Mouse (Mus musculus) neutrophil, adult 5-6 weeks (primary cell): ENCODE data around the gene Abhd14a. TPM values are rescaled to one million over a fixed set of nuclear protein-coding genes. Genes with fewer than 3 reads are reported as not detected.

ENCODE experiments used
- ATAC-seq: fragments of 151-379, 151-347 bp; 2 replicates; pipeline ENCODE4 v1.8.0; 2017; ENCODE audit warnings: mild to moderate bottlenecking, moderate TSS enrichment; ENCODE audit not compliant: insufficient number of reproducible peaks, poor library complexity, low FRiP score, severe bottlenecking; ENCODE audit errors: extremely low read depth
- total RNA-seq: library from RNA; stranded (forward); fragments of 200-1000 nt; gene quantifications from 2 replicates; pipeline ENCODE4 v1.2.3, GENCODE M21; 2017

The Abhd14a gene
- total RNA-seq, 1 experiment from 2014 or later, result 3.3 TPM

- no peak for ATAC-seq
Observed at GRCm38 (mm10) chr9:106454888-106455681, 7.6 kb upstream of the Abhd14a start.

GRCm38 (mm10) chr9:106454071-106454761, 6.7 kb upstream of the Abhd14a start:
- ATAC-seq, result no peak

- ATAC-seq, result no peak
Observed at GRCm38 (mm10) chr9:106453271-106454070, 6.0 kb upstream of the Abhd14a start, which contains the start of gene Pcbp4. TSS of gene Pcbp4 (plus strand) at chr9:106453291.

- no peak for ATAC-seq
Observed at GRCm38 (mm10) chr9:106452821-106453220, 5.3 kb upstream of the Abhd14a start.

GRCm38 (mm10) chr9:106452351-106452750, 4.9 kb upstream of the Abhd14a start:
- ATAC-seq, result no peak

- ATAC-seq, result no peak
Observed at GRCm38 (mm10) chr9:106451899-106452298, 4.4 kb upstream of the Abhd14a start.

- ATAC-seq, result no peak
Observed at GRCm38 (mm10) chr9:106451298-106451697, 3.8 kb upstream of the Abhd14a start.

- ATAC-seq, result no peak
Observed at GRCm38 (mm10) chr9:106450661-106451060, 3.2 kb upstream of the Abhd14a start.

GRCm38 (mm10) chr9:106449947-106450346, 2.5 kb upstream of the Abhd14a start:
- no peak for ATAC-seq

GRCm38 (mm10) chr9:106448498-106449031, 1.1 kb upstream of the Abhd14a start:
- peak; percentile 66 for ATAC-seq

- ATAC-seq, result no peak
Observed at GRCm38 (mm10) chr9:106447951-106448350, 473 bp upstream of the Abhd14a start.

- ATAC-seq, result no peak
Observed at GRCm38 (mm10) chr9:106444836-106445235, 2.6 kb downstream of the Abhd14a start.

- no peak for ATAC-seq
Observed at GRCm38 (mm10) chr9:106442680-106443079, 4.8 kb downstream of the Abhd14a start.

- no peak for ATAC-seq
Observed at GRCm38 (mm10) chr9:106436566-106436965, 10.9 kb downstream of the Abhd14a start.

- ATAC-seq, result no peak
Observed at GRCm38 (mm10) chr9:106433389-106433788, 14.1 kb downstream of the Abhd14a start.

GRCm38 (mm10) chr9:106430015-106430264, 17.5 kb downstream of the Abhd14a start:
- no peak for ATAC-seq

- peak; percentile 95 for ATAC-seq
Observed at GRCm38 (mm10) chr9:106429221-106430014, 18.1 kb downstream of the Abhd14a start, which contains the start of gene Rpl29. TSS of gene Rpl29 (plus strand) at chr9:106429454.

- no peak for ATAC-seq
Observed at GRCm38 (mm10) chr9:106428719-106429220, 18.7 kb downstream of the Abhd14a start.

- ATAC-seq, result peak; percentile 84
Observed at GRCm38 (mm10) chr9:106421865-106422160, 25.7 kb downstream of the Abhd14a start.
